Mouse (Mus musculus) myocyte (in vitro differentiated cells): ENCODE results near the gene Vps72. TPM values are rescaled to one million over a fixed set of nuclear protein-coding genes. Genes with fewer than 3 reads are reported as not detected.

Experiments used
- H3K27me3 ChIP-seq: one replicate; pipeline ENCODE4 v1.6.1; 2011; ENCODE audit not compliant: control insufficient read depth, insufficient read depth, insufficient read length
- H3K36me3 ChIP-seq: one replicate; pipeline ENCODE4 v1.6.1; 2011; ENCODE audit not compliant: control insufficient read depth, insufficient read depth
- H3K4me2 ChIP-seq: one replicate; pipeline ENCODE4 v1.6.1; 2011; ENCODE audit warnings: low read depth, control low read depth
- H3K4me3 ChIP-seq: one replicate; pipeline ENCODE4 v1.5.1; 2011; ENCODE audit warnings: mild to moderate bottlenecking, control low read depth, moderate library complexity
- H3K79me2 ChIP-seq: one replicate; pipeline ENCODE4 v1.6.1; 2011; ENCODE audit not compliant: control insufficient read depth, insufficient read depth
- H3ac ChIP-seq: one replicate; pipeline ENCODE4 v1.6.1; 2011; ENCODE audit not compliant: control insufficient read depth, insufficient read length
- CEBPB ChIP-seq: IDR thresholded peaks from 2 replicates; pipeline ENCODE4 v1.6.1; 2011; ENCODE audit warnings: mild to moderate bottlenecking, moderate library complexity; ENCODE audit not compliant: poor library complexity, insufficient read depth, severe bottlenecking
- E2F4 ChIP-seq: IDR thresholded peaks from one replicate; pipeline ENCODE4 v1.6.1; 2011; ENCODE audit warnings: mild to moderate bottlenecking, control low read depth, moderate library complexity; ENCODE audit not compliant: insufficient read depth
- MAX ChIP-seq: IDR thresholded peaks from one replicate; pipeline ENCODE4 v1.6.1; 2011; ENCODE audit warnings: low read depth, mild to moderate bottlenecking, control low read depth
- MYOD1 ChIP-seq, 3 experiments: IDR thresholded peaks; one replicate each; pipeline ENCODE4 v1.6.1; 2011; ENCODE audit warnings: control low read depth in 2 of 3, low read depth in 2 of 3, mild to moderate bottlenecking in 2 of 3, moderate library complexity in 1 of 3; ENCODE audit not compliant: insufficient read length in 2 of 3, control insufficient read depth in 1 of 3
- MYOG ChIP-seq, 3 experiments: IDR thresholded peaks; one replicate each; pipeline ENCODE4 v1.6.1; 2011; ENCODE audit warnings: control low read depth in 2 of 3, low read depth in 2 of 3, mild to moderate bottlenecking in 2 of 3; ENCODE audit not compliant: insufficient read length in 2 of 3, control insufficient read depth in 1 of 3, insufficient read depth in 1 of 3
- POLR2A ChIP-seq: IDR thresholded peaks from one replicate; pipeline ENCODE4 v1.6.1; 2011; ENCODE audit warnings: low read depth, mild to moderate bottlenecking, control low read depth, moderate library complexity; ENCODE audit not compliant: insufficient read length
- POLR2AphosphoS2 ChIP-seq: IDR thresholded peaks from one replicate; pipeline ENCODE4 v1.6.1; 2011; ENCODE audit warnings: low read depth, control low read depth; ENCODE audit not compliant: insufficient read length
- REST ChIP-seq: IDR thresholded peaks from one replicate; pipeline ENCODE4 v1.6.1; 2011; ENCODE audit warnings: mild to moderate bottlenecking, control low read depth, moderate library complexity; ENCODE audit not compliant: insufficient read depth, insufficient read length
- SRF ChIP-seq: IDR thresholded peaks from one replicate; pipeline ENCODE4 v1.6.1; 2011; ENCODE audit warnings: low read depth; ENCODE audit not compliant: control insufficient read depth, insufficient read length
- TCF12 ChIP-seq: IDR thresholded peaks from one replicate; pipeline ENCODE4 v1.6.1; 2011; ENCODE audit warnings: mild to moderate bottlenecking, control low read depth; ENCODE audit not compliant: poor library complexity, insufficient read depth, severe bottlenecking
- TCF3 ChIP-seq: IDR thresholded peaks from one replicate; pipeline ENCODE4 v1.6.1; 2011; ENCODE audit warnings: low read depth, control low read depth; ENCODE audit not compliant: insufficient read length
- USF1 ChIP-seq: IDR thresholded peaks from one replicate; pipeline ENCODE4 v1.6.1; 2011; ENCODE audit warnings: low read depth, mild to moderate bottlenecking, control low read depth, moderate library complexity
- polyA plus RNA-seq: library from polyadenylated mRNA; unstranded; fragments of >200 nt; fragmentation: generic; extraction: Trizol; gene quantifications from one replicate; pipeline ENCODE4 v1.2.1, GENCODE M21; 2012; ENCODE audit warnings: missing spikeins

Vps72 gene
- polyA plus RNA-seq, 1 experiment = 85.6 TPM

DNA sequence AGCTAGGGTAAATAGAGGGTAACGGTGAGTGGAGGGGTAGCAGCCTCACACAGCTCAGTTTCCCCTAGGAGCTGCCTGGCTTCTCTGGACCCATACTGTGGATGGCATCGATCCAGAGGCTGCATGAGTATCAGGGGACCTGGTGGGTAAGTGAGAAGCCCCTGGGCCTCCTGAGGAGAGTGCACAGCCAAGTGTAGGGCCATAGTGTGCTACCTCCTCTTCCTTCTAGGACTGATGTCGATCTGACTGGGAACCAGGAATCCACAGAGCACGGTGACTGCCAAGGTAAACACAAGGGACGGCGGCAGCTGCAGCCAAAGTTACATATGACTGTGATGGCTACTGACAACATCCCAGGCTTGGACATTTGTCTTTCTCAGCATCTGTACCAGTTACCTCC is 60.3 kb downstream of the Vps72 start:
- TF ChIP-seq USF1 (no peak), CEBPB (no peak), SRF (no peak), POLR2AphosphoS2 (no peak), TCF12 (no peak), MYOD1 (IDR thresholded peaks at IDR 0.05; ENCODE audit: control insufficient read depth in 1 of 3, insufficient read length in 2 of 3, low read depth in 2 of 3) (no peak), REST (no peak), MYOG (IDR thresholded peaks at IDR 0.05; ENCODE audit: control insufficient read depth in 1 of 3, insufficient read depth in 1 of 3, insufficient read length in 2 of 3, low read depth in 2 of 3) (no peak), E2F4 (no peak), MAX (no peak), TCF3 (no peak), POLR2A (no peak)
- H3K36me3 ChIP-seq = no peaks in the 10 kb centered on the region

More for the DNA sequence above, 60.3 kb downstream of the Vps72 start:
- Histone ChIP-seq H3K27me3 (no peaks in the 10 kb centered on the region), H3K4me2 (no peak overlapping the region), H3ac (no peak overlapping the region), H3K79me2 (no peaks in the 10 kb centered on the region), H3K4me3 (no peak overlapping the region)

Other genes with a start within 250 kb of the Vps72 start
- 475 TPM for gene Psmb4, start 224.1 kb upstream of the Vps72 start, polyA plus RNA-seq
- 0.44 TPM for gene Selenbp1, start 178.0 kb upstream of the Vps72 start, polyA plus RNA-seq
- gene Rfx5, start 156.9 kb upstream of the Vps72 start, polyA plus RNA-seq = 3.5 TPM
- gene Pi4kb, start 136.3 kb upstream of the Vps72 start, polyA plus RNA-seq = 44.9 TPM
- 11.5 TPM for gene Zfp687, start 95.6 kb upstream of the Vps72 start, polyA plus RNA-seq
- gene Psmd4, start 68.4 kb upstream of the Vps72 start, polyA plus RNA-seq = 338 TPM
- 27.3 TPM for gene Pip5k1a, start 4.1 kb upstream of the Vps72 start, polyA plus RNA-seq
- 2.5 TPM for gene Tmod4, start 13.5 kb downstream of the Vps72 start, polyA plus RNA-seq
- 30.6 TPM for gene Scnm1, start 23.0 kb downstream of the Vps72 start, polyA plus RNA-seq
- 7.0 TPM for gene Lysmd1, start 23.1 kb downstream of the Vps72 start, polyA plus RNA-seq
- 0.22 TPM for gene Tnfaip8l2, start 31.3 kb downstream of the Vps72 start, polyA plus RNA-seq
- 29.0 TPM for gene Sema6c, start 49.4 kb downstream of the Vps72 start, polyA plus RNA-seq
- gene Gabpb2, start 106.9 kb downstream of the Vps72 start, polyA plus RNA-seq = 3.3 TPM
- 61.5 TPM for gene Cdc42se1, start 117.7 kb downstream of the Vps72 start, polyA plus RNA-seq
- 51.9 TPM for gene Mllt11, start 121.1 kb downstream of the Vps72 start, polyA plus RNA-seq
- 0.04 TPM for gene Gm128, start 130.6 kb downstream of the Vps72 start, polyA plus RNA-seq
- gene Bnipl, start 140.2 kb downstream of the Vps72 start, polyA plus RNA-seq = 0.31 TPM
- 33.3 TPM for gene Mindy1, start 170.3 kb downstream of the Vps72 start, polyA plus RNA-seq
- 43.1 TPM for gene Prune1, start 171.1 kb downstream of the Vps72 start, polyA plus RNA-seq
- 1.5 TPM for gene Anxa9, start 196.2 kb downstream of the Vps72 start, polyA plus RNA-seq
- gene Cers2, start 203.8 kb downstream of the Vps72 start, polyA plus RNA-seq = 116 TPM
- 11.5 TPM for gene Setdb1, start 246.2 kb downstream of the Vps72 start, polyA plus RNA-seq